Mouse (Mus musculus) intestine, postnatal 0 days (tissue): ENCODE results near the gene Asb15. TPM values are rescaled to one million over a fixed set of nuclear protein-coding genes. Genes with fewer than 3 reads are reported as not detected.

ENCODE experiments used
- ATAC-seq: fragments of 200-750 bp; cut with Nextera tagmentation; 2 replicates; pipeline ENCODE4 v1.8.0; 2017; ENCODE audit warnings: mild to moderate bottlenecking, moderate TSS enrichment, moderate library complexity
- H3K27ac ChIP-seq: fragments of 300-500 bp; sonication (generic); 2 replicates; pipeline ENCODE4 v1.5.1; 2014; ENCODE audit warnings: mild to moderate bottlenecking, low read depth, low read length, moderate library complexity
- H3K27me3 ChIP-seq: fragments of 300-500 bp; sonication (generic); replicated peaks from 2 replicates; pipeline ENCODE4 v1.6.1; 2014; ENCODE audit warnings: low read length, mixed read lengths; ENCODE audit not compliant: control insufficient read depth, insufficient read depth
- H3K36me3 ChIP-seq: fragments of 300-500 bp; sonication (generic); 2 replicates; pipeline ENCODE4 v1.6.1; 2014; ENCODE audit warnings: mild to moderate bottlenecking, moderate library complexity; ENCODE audit not compliant: control insufficient read depth, insufficient read depth
- H3K4me1 ChIP-seq: fragments of 300-500 bp; sonication (generic); replicated peaks from 2 replicates; pipeline ENCODE4 v1.6.1; 2014; ENCODE audit warnings: antibody characterized with exemption, low read length, mixed read lengths; ENCODE audit not compliant: control insufficient read depth, insufficient read depth
- H3K4me2 ChIP-seq: fragments of 300-500 bp; sonication (generic); replicated peaks from 2 replicates; pipeline ENCODE4 v1.6.1; 2014; ENCODE audit warnings: low read depth, mild to moderate bottlenecking, moderate library complexity
- H3K4me3 ChIP-seq: fragments of 300-500 bp; sonication (generic); 2 replicates; pipeline ENCODE4 v1.5.1; 2014; ENCODE audit warnings: low read depth, low read length
- H3K9ac ChIP-seq: fragments of 300-500 bp; sonication (generic); 2 replicates; pipeline ENCODE4 v1.6.1; 2014; ENCODE audit warnings: mild to moderate bottlenecking, low read depth, low read length
- H3K9me3 ChIP-seq: fragments of 300-500 bp; sonication (generic); 2 replicates; pipeline ENCODE4 v1.6.1; 2016; ENCODE audit warnings: mixed run types; ENCODE audit not compliant: control insufficient read depth
- CTCF ChIP-seq: sonication (generic); IDR thresholded peaks from 2 replicates; pipeline ENCODE4 v1.5.1; 2016; ENCODE audit warnings: low read depth, mild to moderate bottlenecking, control low read depth, antibody characterized with exemption, moderate library complexity
- WGBS: fragments of 180-500 bp; shearing (Covaris S2); extraction: QIAGEN DNeasy Blood & Tissue Kit; methylation state at CpG from one replicate; pipeline ENCODE4 v1.1.7; 2014; 5-methylcytosine and 5-hydroxymethylcytosine counted together
- polyA plus RNA-seq: library from polyadenylated mRNA; unstranded; fragments of >200 nt; fragmentation: Nextera tagmentation; extraction: Ambion mirVana; gene quantifications from 2 replicates; pipeline ENCODE4 v1.2.1, GENCODE M21; 2015

Gene Asb15
- polyA plus RNA-seq, 1 experiment from 2014 or later = not detected

DNA sequence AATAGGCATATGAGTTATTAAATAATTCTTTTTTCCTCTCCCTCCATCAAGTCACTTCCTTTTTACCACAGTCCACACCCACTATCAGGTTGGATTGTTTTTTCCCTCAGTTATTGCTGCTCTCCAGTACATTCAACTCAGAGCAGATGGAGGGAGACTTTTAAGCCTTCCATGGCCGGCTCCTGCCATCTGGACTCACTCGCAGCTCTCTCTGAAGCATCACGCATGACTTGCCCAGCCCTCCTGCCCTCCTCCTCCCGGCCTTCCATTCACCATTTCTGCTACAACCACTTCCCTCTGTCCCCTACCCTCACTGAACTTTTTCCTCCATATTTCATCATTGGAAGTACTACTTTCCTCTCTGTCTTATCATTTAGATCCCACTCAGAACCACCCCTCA, 88.8 kb downstream of the Asb15 start:
- WGBS = 81% methylated on average over 4 of the region's 4 CpGs
- H3K9me3 ChIP-seq = no peaks in the 10 kb centered on the region
- H3K9ac ChIP-seq = no peak overlapping the region
- no peak overlapping the region for H3K27ac ChIP-seq
- no peak overlapping the region for H3K4me3 ChIP-seq
- ATAC-seq = no peak
- no peak for TF ChIP-seq CTCF
- H3K4me1 ChIP-seq = no peaks in the 10 kb centered on the region
- no peaks in the 10 kb centered on the region for H3K27me3 ChIP-seq
- H3K36me3 ChIP-seq = peaks cover 62% of the 10 kb centered on the region
- H3K4me2 ChIP-seq = no peak overlapping the region

- Histone ChIP-seq H3K4me3 (no peak overlapping the region), H3K27ac (no peak overlapping the region), H3K9me3 (no peaks in the 10 kb centered on the region), H3K4me1 (no peaks in the 10 kb centered on the region), H3K27me3 (no peaks in the 10 kb centered on the region), H3K4me2 (no peak overlapping the region), H3K36me3 (peaks cover 45% of the 10 kb centered on the region), H3K9ac (no peak overlapping the region)
- TF ChIP-seq CTCF = no peak
- WGBS = 60% methylated on average over 6 of the region's 6 CpGs
- ATAC-seq = no peak
Measured at GRCm38 (mm10) chr6:24619285-24620045, 91.5 kb downstream of the Asb15 start.

- Histone ChIP-seq H3K36me3 (peaks cover 43% of the 10 kb centered on the region), H3K4me1 (no peaks in the 10 kb centered on the region), H3K27me3 (no peaks in the 10 kb centered on the region), H3K9ac (no peak overlapping the region), H3K4me3 (no peak overlapping the region), H3K27ac (no peak overlapping the region), H3K9me3 (no peaks in the 10 kb centered on the region), H3K4me2 (no peak overlapping the region)
- no peak for TF ChIP-seq CTCF
- no peak for ATAC-seq
- WGBS = 77% methylated on average over 2 of the region's 2 CpGs
Measured at GRCm38 (mm10) chr6:24620936-24621335, 93.0 kb downstream of the Asb15 start.

- Histone ChIP-seq H3K4me2 (no peak overlapping the region), H3K4me3 (no peak overlapping the region), H3K9ac (no peak overlapping the region), H3K9me3 (no peaks in the 10 kb centered on the region), H3K4me1 (no peaks in the 10 kb centered on the region), H3K27me3 (no peaks in the 10 kb centered on the region), H3K36me3 (peaks cover 42% of the 10 kb centered on the region), H3K27ac (no peak overlapping the region)
- WGBS = 65% methylated on average over 2 of the region's 2 CpGs
- TF ChIP-seq CTCF = no peak
- peak; percentile 45; the same call in 1 of the 2 replicates for ATAC-seq
Measured at GRCm38 (mm10) chr6:24622098-24622497, 94.2 kb downstream of the Asb15 start.

Other genes starting within 250 kb of the Asb15 start
- 0.05 and 0.08 TPM in 2 replicates for gene Iqub, start 13.1 kb upstream of the Asb15 start, polyA plus RNA-seq
- gene Ndufa5, start 131 bp upstream of the Asb15 start, polyA plus RNA-seq = 624 and 671 TPM in 2 replicates
- not detected in 2 replicates for gene Lmod2, start 69.6 kb downstream of the Asb15 start, polyA plus RNA-seq
- gene Wasl, start 136.9 kb downstream of the Asb15 start, polyA plus RNA-seq = 103 and 120 TPM in 2 replicates
- gene Hyal6, start 205.1 kb downstream of the Asb15 start, polyA plus RNA-seq = not detected in 2 replicates
- gene Hyal4, start 220.2 kb downstream of the Asb15 start, polyA plus RNA-seq = not detected in 2 replicates